Mouse (Mus musculus) forebrain, embryonic 11.5 days (tissue): ENCODE measurements at regions not wholly inside any gene's neighbourhood (a gene's known extent, or its start where the extent isn't known, plus 50 kb on each side); places are given as distances from the start of the nearest gene placed in this dataset.

Experiments used
- ATAC-seq: fragments of 200-750 bp; cut with Nextera tagmentation; replicated peaks from 2 replicates; pipeline ENCODE4 v1.8.0; 2017; ENCODE audit warnings: moderate TSS enrichment; ENCODE audit not compliant: low FRiP score
- DNase-seq: peaks from one replicate; pipeline ENCODE4 v3.0.0-alpha.2; 2017; ENCODE audit warnings: low spot score
- H3K27ac ChIP-seq: fragments of 300-500 bp; sonication (generic); 2 replicates; pipeline ENCODE4 v1.5.1; 2014; ENCODE audit warnings: low read depth, low read length
- H3K27me3 ChIP-seq: fragments of 300-500 bp; sonication (generic); 2 replicates; pipeline ENCODE4 v1.6.1; 2014; ENCODE audit warnings: mild to moderate bottlenecking, low read length, mixed read lengths; ENCODE audit not compliant: control insufficient read depth, insufficient read depth
- H3K36me3 ChIP-seq: fragments of 300-500 bp; sonication (generic); 2 replicates; pipeline ENCODE4 v1.6.1; 2014; ENCODE audit warnings: mild to moderate bottlenecking, low read length, moderate library complexity, mixed read lengths; ENCODE audit not compliant: control insufficient read depth, insufficient read depth
- H3K4me1 ChIP-seq: fragments of 300-500 bp; sonication (generic); replicated peaks from 2 replicates; pipeline ENCODE4 v1.6.1; 2014; ENCODE audit warnings: low read length, mixed read lengths; ENCODE audit not compliant: control insufficient read depth, insufficient read depth
- H3K4me2 ChIP-seq: fragments of 300-500 bp; sonication (generic); 2 replicates; pipeline ENCODE4 v1.6.1; 2014; ENCODE audit warnings: low read depth, mild to moderate bottlenecking, low read length, moderate library complexity, mixed read lengths; ENCODE audit not compliant: severe bottlenecking
- H3K4me3 ChIP-seq: fragments of 300-500 bp; sonication (generic); 2 replicates; pipeline ENCODE4 v1.5.1; 2014; ENCODE audit warnings: low read depth, low read length
- H3K9ac ChIP-seq: fragments of 300-500 bp; sonication (generic); 2 replicates; pipeline ENCODE4 v1.6.1; 2014; ENCODE audit warnings: low read length
- H3K9me3 ChIP-seq: fragments of 300-500 bp; sonication (generic); 2 replicates; pipeline ENCODE4 v1.6.1; 2016; ENCODE audit warnings: low read length, mixed read lengths; ENCODE audit not compliant: control insufficient read depth
- WGBS: fragments of 180-500 bp; shearing (Covaris S2); extraction: QIAGEN DNeasy Blood & Tissue Kit; methylation state at CpG from one replicate; pipeline ENCODE4 v1.1.7; 2014; 5-methylcytosine and 5-hydroxymethylcytosine counted together

DNA sequence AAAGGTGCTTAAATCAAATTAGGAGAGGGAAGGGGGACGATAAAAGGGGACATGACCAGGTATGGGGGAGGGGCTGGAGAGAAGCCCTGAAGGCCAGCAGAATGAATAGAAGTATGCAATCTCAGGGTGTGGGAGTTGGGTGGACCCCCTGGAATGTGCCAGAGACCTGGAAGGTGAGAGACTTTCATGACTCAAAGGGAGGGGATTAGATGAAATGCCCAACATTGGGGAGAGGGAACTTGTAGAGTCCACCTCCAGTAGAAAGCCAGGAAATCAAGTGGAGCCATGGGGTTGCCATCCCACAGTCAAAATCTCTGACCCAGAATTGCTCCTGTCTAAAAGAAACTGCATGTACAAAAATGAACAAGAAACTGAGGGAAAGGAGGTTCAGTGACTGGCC is 666.5 kb downstream of the Cps1 start:
- WGBS: 78% methylated on average over 1 of the region's 1 CpGs

GRCm38 (mm10) chr1:67795066-67795465 is 672.2 kb downstream of the Cps1 start:
- no peak overlapping the region for H3K4me2 ChIP-seq
- no peak overlapping the region for H3K9ac ChIP-seq
- ATAC-seq (peak; percentile 36; the same call in 1 of the 2 replicates), DNase-seq (no peak)
- WGBS: 27% methylated on average over 2 of the region's 2 CpGs
- H3K36me3 ChIP-seq: no peaks in the 10 kb centered on the region
- H3K4me1 ChIP-seq: no peaks in the 10 kb centered on the region
- H3K4me3 ChIP-seq: no peak overlapping the region
- H3K27me3 ChIP-seq: no peaks in the 10 kb centered on the region
- no peaks in the 10 kb centered on the region for H3K9me3 ChIP-seq
- no peak overlapping the region for H3K27ac ChIP-seq

More for the DNA sequence above, 666.5 kb downstream of the Cps1 start:
- Histone ChIP-seq H3K9me3 (no peaks in the 10 kb centered on the region), H3K4me3 (no peak overlapping the region), H3K27me3 (no peaks in the 10 kb centered on the region), H3K4me1 (no peaks in the 10 kb centered on the region), H3K9ac (no peak overlapping the region), H3K36me3 (no peaks in the 10 kb centered on the region), H3K27ac (no peak overlapping the region), H3K4me2 (no peak overlapping the region)
- ATAC-seq (no peak), DNase-seq (no peak)

GRCm38 (mm10) chr1:67795478-67795877 is 672.7 kb downstream of the Cps1 start:
- Histone ChIP-seq H3K4me3 (no peak overlapping the region), H3K36me3 (no peaks in the 10 kb centered on the region), H3K9me3 (no peaks in the 10 kb centered on the region), H3K4me1 (no peaks in the 10 kb centered on the region), H3K27ac (no peak overlapping the region), H3K4me2 (no peak overlapping the region), H3K9ac (no peak overlapping the region), H3K27me3 (no peaks in the 10 kb centered on the region)
- DNase-seq (no peak), ATAC-seq (no peak)
- WGBS: 81% methylated on average over 1 of the region's 1 CpGs

GRCm38 (mm10) chr1:67803292-67803691 is 680.5 kb downstream of the Cps1 start:
- 80% methylated on average over 3 of the region's 3 CpGs for WGBS
- H3K4me2 ChIP-seq: no peak overlapping the region
- H3K4me3 ChIP-seq: no peak overlapping the region
- ATAC-seq (no peak), DNase-seq (no peak)
- H3K9ac ChIP-seq: no peak overlapping the region
- no peak overlapping the region for H3K27ac ChIP-seq
- H3K4me1 ChIP-seq: no peaks in the 10 kb centered on the region
- H3K9me3 ChIP-seq: no peaks in the 10 kb centered on the region
- no peaks in the 10 kb centered on the region for H3K36me3 ChIP-seq
- no peaks in the 10 kb centered on the region for H3K27me3 ChIP-seq

GRCm38 (mm10) chr1:67820092-67820491 is 697.3 kb downstream of the Cps1 start:
- Histone ChIP-seq H3K36me3 (no peaks in the 10 kb centered on the region), H3K9me3 (no peaks in the 10 kb centered on the region), H3K9ac (no peak overlapping the region), H3K4me3 (no peak overlapping the region), H3K4me1 (no peaks in the 10 kb centered on the region), H3K27ac (no peak overlapping the region), H3K4me2 (no peak overlapping the region), H3K27me3 (no peaks in the 10 kb centered on the region)
- no peak for DNase-seq
- WGBS: 75% methylated on average over 3 of the region's 3 CpGs
- no peak for ATAC-seq

DNA sequence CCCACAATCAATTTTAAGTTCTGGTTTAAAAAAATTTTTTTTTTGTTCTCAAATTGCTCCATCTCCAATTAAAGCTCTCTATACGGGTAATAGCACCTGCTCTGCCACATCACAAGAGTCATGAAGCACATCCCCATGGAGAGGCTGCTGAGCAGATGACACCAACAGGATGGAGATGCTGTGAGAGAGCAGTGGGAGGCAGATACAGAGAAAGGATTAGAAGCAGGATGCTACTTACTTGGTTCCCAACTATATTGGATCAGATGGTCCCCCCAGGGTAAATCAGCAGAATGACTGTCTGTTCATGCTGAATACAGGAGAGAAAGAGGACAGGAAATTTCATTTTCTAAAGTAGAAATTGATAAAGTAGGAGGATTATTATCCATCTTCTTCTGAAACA is 725.2 kb downstream of the Cps1 start:
- no peak overlapping the region for H3K4me3 ChIP-seq
- H3K27me3 ChIP-seq: no peaks in the 10 kb centered on the region
- no peaks in the 10 kb centered on the region for H3K4me1 ChIP-seq
- H3K9me3 ChIP-seq: no peaks in the 10 kb centered on the region
- H3K4me2 ChIP-seq: no peak overlapping the region
- ATAC-seq: no peak
- H3K9ac ChIP-seq: no peak overlapping the region
- H3K36me3 ChIP-seq: no peaks in the 10 kb centered on the region
- DNase-seq: no peak
- H3K27ac ChIP-seq: no peak overlapping the region
- WGBS: 56% methylated on average over 1 of the region's 1 CpGs

GRCm38 (mm10) chr1:67893510-67893909 is 770.7 kb downstream of the Cps1 start:
- H3K4me2 ChIP-seq: no peak overlapping the region
- no peaks in the 10 kb centered on the region; the same call in 1 of the 2 replicates for H3K4me1 ChIP-seq
- ATAC-seq (peak; percentile 29; the same call in 1 of the 2 replicates), DNase-seq (no peak)
- H3K27ac ChIP-seq: no peak overlapping the region; the same call in 1 of the 2 replicates
- H3K27me3 ChIP-seq: no peaks in the 10 kb centered on the region
- WGBS: 21% methylated on average over 2 of the region's 2 CpGs
- H3K36me3 ChIP-seq: no peaks in the 10 kb centered on the region
- no peak overlapping the region for H3K4me3 ChIP-seq
- H3K9ac ChIP-seq: no peak overlapping the region
- no peaks in the 10 kb centered on the region for H3K9me3 ChIP-seq

- no peak for DNase-seq
- 59% methylated on average over 1 of the region's 1 CpGs for WGBS
- peak; percentile 71 for ATAC-seq
Observed at GRCm38 (mm10) chr1:67894749-67895293, 772.0 kb downstream of the Cps1 start.

GRCm38 (mm10) chr1:67935762-67936500 is 813.1 kb downstream of the Cps1 start:
- no peak overlapping the region for H3K27ac ChIP-seq
- H3K9ac ChIP-seq: no peak overlapping the region
- 54% methylated on average over 3 of the region's 3 CpGs for WGBS
- no peaks in the 10 kb centered on the region; the same call in 1 of the 2 replicates for H3K9me3 ChIP-seq
- H3K36me3 ChIP-seq: no peaks in the 10 kb centered on the region
- ATAC-seq (peak; percentile 61), DNase-seq (no peak)
- H3K27me3 ChIP-seq: no peaks in the 10 kb centered on the region
- no peak overlapping the region for H3K4me2 ChIP-seq
- no peak overlapping the region for H3K4me3 ChIP-seq
- H3K4me1 ChIP-seq: no peaks in the 10 kb centered on the region

More at GRCm38 (mm10) chr1:67894749-67895293, 772.0 kb downstream of the Cps1 start:
- H3K27me3 ChIP-seq: no peaks in the 10 kb centered on the region
- no peaks in the 10 kb centered on the region for H3K9me3 ChIP-seq
- H3K4me3 ChIP-seq: no peak overlapping the region
- H3K4me2 ChIP-seq: no peak overlapping the region
- H3K27ac ChIP-seq: no peak overlapping the region
- H3K36me3 ChIP-seq: no peaks in the 10 kb centered on the region
- no peaks in the 10 kb centered on the region; the same call in 1 of the 2 replicates for H3K4me1 ChIP-seq
- H3K9ac ChIP-seq: no peak overlapping the region
